Mouse (Mus musculus) neural tube, embryonic 15.5 days (tissue): ENCODE results near the gene Chn1. TPM values are rescaled to one million over a fixed set of nuclear protein-coding genes. Genes with fewer than 3 reads are reported as not detected.

Source experiments
- ATAC-seq: fragments of 200-750 bp; cut with Nextera tagmentation; 2 replicates; pipeline ENCODE4 v1.8.0; 2017; ENCODE audit warnings: mild to moderate bottlenecking, moderate TSS enrichment, moderate library complexity; ENCODE audit not compliant: low FRiP score
- H3K27ac ChIP-seq: fragments of 300-500 bp; sonication (generic); replicated peaks from 2 replicates; pipeline ENCODE4 v1.5.1; 2015; ENCODE audit warnings: mild to moderate bottlenecking, inconsistent platforms
- H3K27me3 ChIP-seq: fragments of 300-500 bp; sonication (generic); replicated peaks from 2 replicates; pipeline ENCODE4 v1.6.1; 2015; ENCODE audit warnings: inconsistent platforms
- H3K36me3 ChIP-seq: fragments of 300-500 bp; sonication (generic); 2 replicates; pipeline ENCODE4 v1.6.1; 2015; ENCODE audit warnings: inconsistent platforms
- H3K4me1 ChIP-seq: fragments of 300-500 bp; sonication (generic); 2 replicates; pipeline ENCODE4 v1.6.1; 2015; ENCODE audit warnings: inconsistent platforms
- H3K4me2 ChIP-seq: fragments of 300-500 bp; sonication (generic); 2 replicates; pipeline ENCODE4 v1.6.1; 2015; ENCODE audit warnings: inconsistent platforms, mild to moderate bottlenecking, moderate library complexity
- H3K4me3 ChIP-seq: fragments of 300-500 bp; sonication (generic); replicated peaks from 2 replicates; pipeline ENCODE4 v1.5.1; 2015; ENCODE audit warnings: mild to moderate bottlenecking, inconsistent platforms
- H3K9ac ChIP-seq: fragments of 300-500 bp; sonication (generic); replicated peaks from 2 replicates; pipeline ENCODE4 v1.6.1; 2015; ENCODE audit warnings: mild to moderate bottlenecking, inconsistent platforms
- H3K9me3 ChIP-seq: fragments of 300-500 bp; sonication (generic); replicated peaks from 2 replicates; pipeline ENCODE4 v1.6.1; 2016; ENCODE audit warnings: inconsistent platforms
- WGBS: fragments of 180-500 bp; shearing (Covaris S2); methylation state at CpG from one replicate; pipeline ENCODE4 v1.1.7; 2015; ENCODE audit warnings: mixed read lengths; 5-methylcytosine and 5-hydroxymethylcytosine counted together
- polyA plus RNA-seq: library from polyadenylated mRNA; unstranded; fragments of >200 nt; fragmentation: Nextera tagmentation; extraction: Ambion mirVana; gene quantifications from 2 replicates; pipeline ENCODE4 v1.2.1, GENCODE M21; 2015

Chn1 gene
- polyA plus RNA-seq, 1 experiment from 2014 or later = 101 TPM

GRCm38 (mm10) chr2:73616434-73617057 lies 158.6 kb downstream of the Chn1 start:
- no peak overlapping the region for H3K27ac ChIP-seq

GRCm38 (mm10) chr2:73615456-73615855 lies 159.7 kb downstream of the Chn1 start:
- no peak overlapping the region for H3K27ac ChIP-seq
- ATAC-seq = no peak
- no peak overlapping the region for H3K4me2 ChIP-seq
- no peaks in the 10 kb centered on the region for H3K9me3 ChIP-seq
- peaks cover 17% of the 10 kb centered on the region for H3K36me3 ChIP-seq
- H3K9ac ChIP-seq = no peak overlapping the region
- WGBS = 94% methylated on average over 5 of the region's 5 CpGs
- no peak overlapping the region for H3K4me3 ChIP-seq
- H3K4me1 ChIP-seq = no peaks in the 10 kb centered on the region
- H3K27me3 ChIP-seq = no peaks in the 10 kb centered on the region

More at GRCm38 (mm10) chr2:73616434-73617057, 158.6 kb downstream of the Chn1 start:
- Histone ChIP-seq H3K4me2 (no peak overlapping the region), H3K9ac (no peak overlapping the region), H3K9me3 (no peaks in the 10 kb centered on the region), H3K4me1 (no peaks in the 10 kb centered on the region), H3K36me3 (peaks cover 17% of the 10 kb centered on the region), H3K4me3 (no peak overlapping the region), H3K27me3 (no peaks in the 10 kb centered on the region)
- 85% methylated on average over 17 of the region's 17 CpGs for WGBS
- no peak for ATAC-seq

- H3K27me3 ChIP-seq = no peaks in the 10 kb centered on the region
- no peak for ATAC-seq
- H3K9me3 ChIP-seq = no peaks in the 10 kb centered on the region
- peaks cover 17% of the 10 kb centered on the region for H3K36me3 ChIP-seq
- 93% methylated on average over 8 of the region's 8 CpGs for WGBS
- H3K4me3 ChIP-seq = no peak overlapping the region
- no peak overlapping the region for H3K4me2 ChIP-seq
- H3K4me1 ChIP-seq = no peaks in the 10 kb centered on the region
- H3K27ac ChIP-seq = no peak overlapping the region
- H3K9ac ChIP-seq = no peak overlapping the region
Measured at GRCm38 (mm10) chr2:73614303-73614702, 160.8 kb downstream of the Chn1 start.

- ATAC-seq = no peak
- Histone ChIP-seq H3K36me3 (peaks cover 17% of the 10 kb centered on the region), H3K4me3 (no peak overlapping the region), H3K27ac (no peak overlapping the region), H3K9me3 (no peaks in the 10 kb centered on the region), H3K4me2 (no peak overlapping the region), H3K27me3 (no peaks in the 10 kb centered on the region), H3K9ac (no peak overlapping the region), H3K4me1 (no peaks in the 10 kb centered on the region)
- 95% methylated on average over 7 of the region's 7 CpGs for WGBS
Measured at GRCm38 (mm10) chr2:73612941-73613340, 162.2 kb downstream of the Chn1 start.

GRCm38 (mm10) chr2:73612367-73612914 lies 162.7 kb downstream of the Chn1 start:
- Histone ChIP-seq H3K27ac (no peak overlapping the region), H3K4me3 (no peak overlapping the region), H3K9me3 (no peaks in the 10 kb centered on the region), H3K36me3 (peaks cover 14% of the 10 kb centered on the region), H3K4me2 (no peak overlapping the region), H3K4me1 (no peaks in the 10 kb centered on the region), H3K9ac (no peak overlapping the region), H3K27me3 (no peaks in the 10 kb centered on the region)
- ATAC-seq = no peak
- 96% methylated on average over 6 of the region's 6 CpGs for WGBS

DNA sequence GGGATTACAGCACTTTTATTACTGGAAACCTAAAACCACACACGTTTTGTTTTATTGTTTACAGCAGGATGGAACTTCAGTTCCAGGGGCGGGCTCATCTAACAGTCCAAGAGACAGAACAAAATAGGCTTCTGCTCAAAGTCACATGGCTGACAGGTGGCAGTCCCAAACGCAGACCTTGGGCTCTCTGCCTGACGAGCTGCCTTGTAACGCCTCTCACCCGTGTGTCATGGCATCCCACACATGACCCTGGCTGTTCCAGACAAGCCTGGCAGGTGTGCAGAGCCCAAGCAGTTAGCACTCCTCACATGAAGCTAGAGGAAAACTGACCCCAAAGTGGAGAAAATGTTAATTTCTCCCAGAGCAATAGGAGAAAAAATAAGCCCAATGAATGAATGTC lies 163.3 kb downstream of the Chn1 start:
- Histone ChIP-seq H3K27ac (no peak overlapping the region), H3K27me3 (no peaks in the 10 kb centered on the region), H3K4me2 (no peak overlapping the region), H3K9ac (no peak overlapping the region), H3K4me3 (no peak overlapping the region), H3K36me3 (peaks cover 14% of the 10 kb centered on the region; the same call in 1 of the 2 replicates), H3K9me3 (no peaks in the 10 kb centered on the region), H3K4me1 (no peaks in the 10 kb centered on the region)
- 77% methylated on average over 6 of the region's 6 CpGs for WGBS
- ATAC-seq = no peak

GRCm38 (mm10) chr2:73609724-73610210 lies 165.4 kb downstream of the Chn1 start:
- H3K27ac ChIP-seq = no peak overlapping the region
- no peak overlapping the region for H3K4me2 ChIP-seq
- no peak overlapping the region for H3K9ac ChIP-seq
- peaks cover 5% of the 10 kb centered on the region; the same call in 1 of the 2 replicates for H3K4me1 ChIP-seq
- H3K4me3 ChIP-seq = no peak overlapping the region
- no peaks in the 10 kb centered on the region for H3K9me3 ChIP-seq
- peaks cover 10% of the 10 kb centered on the region; the same call in 1 of the 2 replicates for H3K36me3 ChIP-seq
- WGBS = 95% methylated on average over 3 of the region's 3 CpGs
- no peak for ATAC-seq
- H3K27me3 ChIP-seq = no peaks in the 10 kb centered on the region

- Histone ChIP-seq H3K27me3 (no peaks in the 10 kb centered on the region), H3K4me3 (no peak overlapping the region), H3K9ac (no peak overlapping the region), H3K4me2 (no peak overlapping the region), H3K36me3 (peaks cover 6% of the 10 kb centered on the region; the same call in 1 of the 2 replicates), H3K9me3 (no peaks in the 10 kb centered on the region), H3K27ac (no peak overlapping the region), H3K4me1 (peaks cover 7% of the 10 kb centered on the region; the same call in 1 of the 2 replicates)
- no peak for ATAC-seq
- WGBS = 60% methylated on average over 5 of the region's 5 CpGs
Measured at GRCm38 (mm10) chr2:73609067-73609723, 166.0 kb downstream of the Chn1 start.

GRCm38 (mm10) chr2:73608391-73608790 lies 166.8 kb downstream of the Chn1 start:
- H3K36me3 ChIP-seq = peaks cover 4% of the 10 kb centered on the region; the same call in 1 of the 2 replicates
- H3K4me3 ChIP-seq = no peak overlapping the region
- H3K27me3 ChIP-seq = no peaks in the 10 kb centered on the region
- H3K27ac ChIP-seq = no peak overlapping the region
- H3K9ac ChIP-seq = no peak overlapping the region
- H3K4me1 ChIP-seq = peaks cover 7% of the 10 kb centered on the region; the same call in 1 of the 2 replicates
- no peak for ATAC-seq
- H3K4me2 ChIP-seq = no peak overlapping the region
- 87% methylated on average over 6 of the region's 6 CpGs for WGBS
- H3K9me3 ChIP-seq = no peaks in the 10 kb centered on the region

DNA sequence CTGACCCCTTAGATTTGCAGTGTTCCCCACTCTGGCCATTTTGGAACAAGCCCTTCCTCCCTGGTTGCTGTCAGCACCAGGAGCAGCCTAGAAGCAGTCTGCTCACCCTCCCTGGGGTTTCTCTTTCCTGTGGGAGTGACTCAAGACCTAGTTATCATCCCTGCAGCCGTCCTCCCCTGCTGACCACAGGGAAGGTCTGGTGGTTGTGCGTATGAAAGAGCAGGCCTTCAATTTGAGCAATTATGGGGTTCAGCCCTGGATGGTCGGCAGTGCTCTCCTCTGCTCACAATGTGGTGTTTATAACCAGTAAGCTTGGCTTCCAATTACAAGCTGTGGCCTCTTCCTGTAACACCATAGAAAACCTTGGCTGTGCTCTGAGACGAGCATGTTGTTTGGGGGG lies 167.5 kb downstream of the Chn1 start:
- H3K4me3 ChIP-seq = no peak overlapping the region
- H3K4me1 ChIP-seq = peaks cover 7% of the 10 kb centered on the region; the same call in 1 of the 2 replicates
- no peak overlapping the region for H3K27ac ChIP-seq

GRCm38 (mm10) chr2:73607146-73607545 lies 168.0 kb downstream of the Chn1 start:
- 53% methylated on average over 2 of the region's 2 CpGs for WGBS
- H3K27ac ChIP-seq = no peak overlapping the region
- ATAC-seq = no peak
- no peak overlapping the region for H3K4me3 ChIP-seq
- H3K9ac ChIP-seq = no peak overlapping the region
- no peaks in the 10 kb centered on the region for H3K27me3 ChIP-seq
- no peaks in the 10 kb centered on the region; the same call in 1 of the 2 replicates for H3K36me3 ChIP-seq
- H3K4me2 ChIP-seq = no peak overlapping the region
- H3K4me1 ChIP-seq = peaks cover 7% of the 10 kb centered on the region; the same call in 1 of the 2 replicates
- H3K9me3 ChIP-seq = no peaks in the 10 kb centered on the region

More for the DNA sequence above, 167.5 kb downstream of the Chn1 start:
- Histone ChIP-seq H3K27me3 (no peaks in the 10 kb centered on the region), H3K9me3 (no peaks in the 10 kb centered on the region), H3K36me3 (peaks cover 4% of the 10 kb centered on the region; the same call in 1 of the 2 replicates), H3K9ac (no peak overlapping the region), H3K4me2 (no peak overlapping the region)
- WGBS = 21% methylated on average over 4 of the region's 4 CpGs
- no peak for ATAC-seq
